Mouse (Mus musculus) thymus, postnatal 10 days (tissue): ENCODE data around the gene B3gat1.

Experiments
- DNase-seq, 2 experiments: peaks; one replicate each; pipeline ENCODE4 v3.0.0; 2021; ENCODE audit warnings: low spot score in 2 of 2

The B3gat1 gene

GRCm38 (mm10) chr9:26733206-26733891 is at the start of gene B3gat1:
Gene B3gat1, plus strand, starts transcription at chr9:26733728.
- no peak for DNase-seq

DNA sequence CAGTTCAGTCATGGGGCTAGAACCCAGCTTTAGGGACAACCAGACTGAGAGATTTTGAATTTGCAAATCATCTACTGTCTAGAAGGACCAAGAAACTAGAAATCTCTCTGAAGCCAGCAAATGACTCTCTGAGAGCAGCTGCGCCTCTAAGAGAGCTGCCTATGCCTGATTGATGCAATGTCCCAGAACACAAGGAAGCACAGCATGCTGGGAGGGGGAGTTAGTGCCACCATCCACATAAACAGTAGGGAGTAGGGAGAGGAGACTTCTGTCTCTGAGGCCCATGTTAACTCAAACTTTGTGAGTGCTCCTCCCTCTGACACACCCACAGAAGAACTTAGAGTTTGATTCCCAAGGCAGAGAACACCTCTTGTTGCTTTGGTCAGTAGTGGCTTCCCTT is 44.4 kb upstream of the B3gat1 start:
- no peak for DNase-seq

DNA sequence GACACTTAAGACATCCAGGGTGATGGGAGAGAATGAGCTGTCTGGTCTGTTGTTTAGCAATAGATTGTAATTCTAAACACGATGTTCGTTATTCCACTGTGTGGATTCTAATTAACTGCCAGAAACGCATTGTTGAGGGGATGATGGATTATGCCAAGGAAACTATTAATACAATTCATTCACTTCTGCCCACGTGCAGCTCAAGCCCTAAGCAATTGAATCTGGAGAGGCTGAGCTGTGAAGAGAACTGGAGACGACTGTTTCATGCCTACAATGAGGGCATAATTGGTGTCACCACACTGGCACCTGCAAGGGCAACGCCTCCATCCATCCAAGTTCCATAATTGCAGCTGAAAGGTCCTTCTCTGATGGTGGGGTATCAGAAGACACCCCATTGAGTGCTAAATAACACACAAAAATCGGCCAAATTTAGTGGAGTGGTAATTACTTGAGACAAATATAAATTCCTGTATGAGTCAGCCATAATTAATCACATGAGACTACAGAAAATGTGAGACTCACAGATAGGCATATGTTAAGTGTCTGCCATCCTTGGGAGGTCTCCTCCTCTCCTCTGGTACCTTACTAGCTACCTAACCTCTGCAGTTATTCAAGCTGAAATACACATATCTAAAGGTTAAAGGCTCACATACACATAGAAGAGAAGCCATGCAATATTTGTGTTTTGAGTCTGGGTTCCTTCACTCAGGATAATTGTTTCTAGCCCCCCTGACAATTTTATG is 43.4 kb upstream of the B3gat1 start:
- DNase-seq = no peak

DNA sequence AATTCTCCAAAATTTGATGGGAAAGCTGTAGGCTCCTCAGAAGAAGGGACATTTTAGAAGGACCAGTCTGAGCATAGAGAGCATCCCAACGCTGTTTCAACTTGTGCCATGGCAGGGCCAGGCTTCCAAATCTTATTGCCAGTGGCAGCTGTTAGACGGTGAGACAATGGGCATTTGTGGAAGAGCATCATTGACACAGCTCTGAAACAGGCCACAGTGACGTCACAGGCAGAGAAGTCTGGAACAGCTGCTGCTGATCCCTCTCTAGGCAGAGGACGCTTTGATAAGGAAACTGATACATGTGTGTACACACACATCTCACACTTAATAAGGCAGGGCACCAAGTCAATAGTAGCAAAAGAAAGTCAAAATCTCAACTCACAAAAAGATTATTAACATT is 40.9 kb upstream of the B3gat1 start:
- no peak for DNase-seq

- DNase-seq = no peak
Observed at GRCm38 (mm10) chr9:26694656-26695055, 38.9 kb upstream of the B3gat1 start.

DNA sequence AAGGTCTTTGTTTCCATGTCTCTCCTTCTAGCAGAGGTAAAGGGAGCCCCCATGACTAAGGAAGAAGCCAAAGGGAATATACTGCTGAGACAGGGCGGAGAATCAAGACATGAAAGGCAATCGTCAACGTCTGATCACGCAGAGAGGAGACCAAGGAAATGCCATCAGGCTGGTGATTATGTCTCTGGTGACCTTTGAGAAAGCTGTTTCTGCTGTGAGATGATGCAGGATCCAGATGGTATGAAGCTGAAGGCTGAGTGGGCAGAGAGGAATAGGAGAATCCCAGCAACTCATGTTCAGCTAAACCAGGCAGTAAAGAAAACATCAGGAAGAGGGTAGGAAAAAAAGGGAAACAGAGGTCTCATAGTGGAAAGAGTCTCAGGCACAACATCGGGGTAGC is 38.4 kb upstream of the B3gat1 start:
- no peak for DNase-seq

DNA sequence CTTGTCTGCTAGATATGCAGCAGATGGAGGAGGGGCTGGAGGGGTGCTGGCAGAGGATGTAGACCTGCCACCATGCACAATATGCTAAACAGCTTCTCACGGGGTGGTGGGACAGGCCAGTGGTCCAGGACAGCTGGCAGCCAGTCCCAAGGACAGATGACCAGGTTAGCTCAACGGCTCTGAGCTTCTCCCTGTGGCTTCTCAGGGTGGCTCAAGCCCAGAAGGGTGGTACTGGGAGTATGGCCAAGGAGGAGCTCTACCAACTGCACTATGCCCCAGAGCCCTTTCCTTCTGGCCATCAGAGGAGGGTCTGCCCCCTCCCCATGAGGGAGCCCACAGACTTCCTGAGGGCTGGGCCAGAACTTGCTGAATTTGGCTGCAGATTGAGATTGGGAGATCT is 35.2 kb upstream of the B3gat1 start:
- no peak for DNase-seq

- no peak for DNase-seq
Observed at GRCm38 (mm10) chr9:26700329-26700728, 33.2 kb upstream of the B3gat1 start.

DNA sequence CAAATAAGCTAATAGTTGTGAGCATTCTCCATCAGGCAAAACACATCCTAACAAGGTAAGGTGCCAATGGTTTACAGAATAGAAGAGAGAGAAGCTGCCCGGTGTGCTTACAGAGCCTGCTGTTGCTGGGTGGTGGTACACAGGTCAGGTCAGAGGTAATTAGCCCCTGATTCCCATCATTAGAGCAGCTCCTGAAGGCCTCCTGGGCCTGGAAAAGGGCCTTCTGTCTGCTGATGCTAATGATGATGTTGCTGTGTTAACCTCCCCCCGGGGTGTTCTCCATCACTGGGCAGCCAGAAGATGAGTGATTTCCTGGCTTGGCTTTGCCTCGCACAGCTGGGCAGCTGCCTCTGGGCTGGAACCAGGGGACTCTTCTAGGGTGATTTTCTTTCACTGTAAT is 15.1 kb upstream of the B3gat1 start:
- no peak for DNase-seq

GRCm38 (mm10) chr9:26721771-26722170 is 11.8 kb upstream of the B3gat1 start:
- DNase-seq = no peak

- DNase-seq = no peak
Observed at GRCm38 (mm10) chr9:26725709-26726108, 7.8 kb upstream of the B3gat1 start.

DNA sequence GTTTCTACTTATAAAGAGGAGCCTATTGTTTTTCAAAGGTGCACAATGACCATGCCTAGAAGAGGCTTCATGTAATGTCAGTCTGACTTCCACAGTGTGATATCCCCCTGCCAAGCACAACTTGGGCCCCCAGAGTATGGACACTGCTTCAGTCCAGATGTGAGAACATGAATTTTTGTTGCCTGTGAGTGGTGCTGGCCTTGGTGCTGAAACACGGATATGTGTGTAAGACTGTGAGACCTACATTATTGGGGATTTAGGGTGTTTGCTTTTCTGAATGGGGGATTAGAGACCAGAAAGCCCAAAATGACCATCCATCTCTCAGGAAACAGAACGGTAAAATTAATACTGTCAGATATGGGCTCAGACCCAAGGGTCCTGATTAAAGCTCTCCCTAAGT is 6.1 kb upstream of the B3gat1 start:
- no peak for DNase-seq

GRCm38 (mm10) chr9:26728556-26728955 is 5.0 kb upstream of the B3gat1 start:
- DNase-seq = no peak

DNA sequence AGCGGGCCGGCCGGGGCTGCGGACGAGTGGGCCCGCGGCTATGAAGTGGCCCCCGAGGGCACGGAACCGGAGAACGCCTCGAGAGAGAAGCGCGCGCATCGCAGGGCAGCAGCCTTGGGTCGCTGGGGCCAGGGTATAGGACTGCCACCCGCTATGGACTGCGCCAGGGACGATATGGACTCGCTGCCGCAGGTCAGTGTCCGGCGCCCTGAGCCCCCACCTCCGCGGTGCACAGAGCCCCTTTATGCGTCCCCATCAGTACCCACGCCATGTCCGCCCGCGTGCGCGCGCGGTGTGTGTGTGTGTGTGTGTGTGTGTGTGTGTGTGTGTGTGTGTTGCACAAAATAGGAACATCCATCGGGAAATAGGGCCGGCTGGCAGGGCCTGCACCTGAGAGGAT is 458 bp downstream of the B3gat1 start:
- DNase-seq = no peak

- no peak for DNase-seq
Observed at GRCm38 (mm10) chr9:26737116-26737515, 3.6 kb downstream of the B3gat1 start.

DNA sequence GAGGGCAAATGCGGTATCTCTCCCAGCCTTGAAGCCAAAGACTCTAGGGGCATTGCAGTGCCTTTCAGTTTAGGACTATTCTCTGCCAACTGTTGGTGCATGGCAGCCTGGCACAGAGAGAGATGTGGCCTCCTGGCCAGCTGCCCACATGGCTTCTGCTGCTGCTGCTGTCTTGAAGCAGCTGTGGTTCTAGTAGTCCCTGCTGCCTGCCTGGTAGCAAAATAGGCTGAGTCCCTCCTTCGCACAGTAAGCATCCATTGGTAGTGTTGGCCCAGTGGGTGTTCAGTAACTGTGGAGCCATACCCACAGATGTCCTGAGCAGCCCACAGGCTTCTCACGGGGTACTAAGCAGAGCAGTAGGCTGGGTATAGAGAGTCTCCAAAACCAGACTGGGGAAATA is 9.3 kb downstream of the B3gat1 start:
- no peak for DNase-seq

GRCm38 (mm10) chr9:26747121-26747520 is 13.6 kb downstream of the B3gat1 start:
- DNase-seq = no peak

DNA sequence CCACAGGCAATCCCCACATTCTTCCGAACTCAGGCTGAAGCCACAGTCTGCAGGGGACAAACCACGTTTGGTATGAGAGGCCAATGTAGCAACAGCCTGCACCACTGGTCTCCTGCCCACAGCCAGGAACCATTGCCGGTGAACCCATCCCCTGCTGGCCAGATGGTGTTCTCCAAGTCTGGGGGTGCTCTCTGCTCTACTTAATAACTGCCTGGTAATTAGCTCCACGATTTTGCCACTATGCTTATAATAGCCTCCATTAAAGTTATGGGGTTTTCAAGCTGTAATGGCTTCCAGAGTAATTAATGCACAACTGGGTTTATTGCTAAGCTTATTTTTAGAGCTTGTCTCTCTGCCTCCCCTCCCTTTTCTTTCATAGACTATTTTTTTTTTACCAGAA is 15.4 kb downstream of the B3gat1 start:
- DNase-seq = no peak

DNA sequence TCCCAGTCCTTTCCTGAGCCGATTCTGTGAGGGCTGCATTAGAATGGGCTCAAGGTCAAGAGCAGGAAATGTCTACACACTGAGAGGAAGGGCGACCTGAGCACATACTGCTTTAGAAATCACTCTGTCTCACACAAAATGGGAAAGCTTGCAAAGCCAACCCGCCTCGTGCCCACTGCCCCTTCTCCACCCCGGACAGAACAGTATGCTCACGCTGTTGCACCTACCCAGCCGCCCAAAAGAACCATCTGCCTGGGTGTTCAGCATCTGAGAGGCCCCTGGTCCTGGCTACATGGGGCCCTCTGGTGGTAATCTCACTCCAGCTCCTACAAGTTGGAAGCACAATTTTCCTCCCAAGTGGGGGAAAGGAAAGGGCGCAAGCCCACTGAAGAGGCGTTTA is 26.6 kb downstream of the B3gat1 start:
- DNase-seq = no peak

DNA sequence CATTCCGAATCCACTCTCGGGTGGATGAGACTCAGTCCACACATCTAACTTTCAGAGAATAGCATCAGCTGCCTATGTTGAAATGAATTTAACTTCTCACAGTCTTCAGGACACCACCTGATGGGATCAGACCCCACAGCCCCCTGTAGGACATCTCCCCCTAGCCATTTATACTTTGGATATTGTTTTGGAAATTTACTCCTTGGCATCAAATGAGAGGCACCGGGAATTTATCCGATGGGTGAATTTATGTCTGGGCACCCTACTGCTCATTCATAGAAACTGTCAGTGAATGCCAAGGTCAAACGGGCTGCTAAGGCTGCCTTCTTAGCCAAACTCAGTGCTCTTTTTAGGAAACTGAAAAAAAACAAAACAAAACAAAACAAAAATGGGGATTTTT is 27.0 kb downstream of the B3gat1 start:
- DNase-seq = no peak

DNA sequence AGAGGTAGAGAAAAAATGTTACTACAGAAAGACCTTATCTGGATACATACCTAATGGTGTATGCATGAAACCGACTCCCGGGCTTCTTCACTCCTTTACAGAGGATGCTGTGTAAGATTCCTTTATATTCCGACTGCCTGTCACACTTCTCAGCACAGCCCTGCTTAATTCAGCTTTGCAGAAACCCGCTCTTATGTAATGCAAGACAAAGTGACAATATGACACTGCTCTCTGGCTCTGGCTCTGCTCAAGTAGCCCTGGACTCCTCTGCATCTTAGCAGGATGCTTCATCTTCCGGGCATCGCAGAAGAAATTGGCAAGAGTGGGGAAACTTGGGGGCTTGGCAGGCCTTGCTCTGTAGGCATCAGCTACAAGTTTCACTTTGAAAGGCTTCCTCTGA is 28.9 kb downstream of the B3gat1 start:
- no peak for DNase-seq

DNA sequence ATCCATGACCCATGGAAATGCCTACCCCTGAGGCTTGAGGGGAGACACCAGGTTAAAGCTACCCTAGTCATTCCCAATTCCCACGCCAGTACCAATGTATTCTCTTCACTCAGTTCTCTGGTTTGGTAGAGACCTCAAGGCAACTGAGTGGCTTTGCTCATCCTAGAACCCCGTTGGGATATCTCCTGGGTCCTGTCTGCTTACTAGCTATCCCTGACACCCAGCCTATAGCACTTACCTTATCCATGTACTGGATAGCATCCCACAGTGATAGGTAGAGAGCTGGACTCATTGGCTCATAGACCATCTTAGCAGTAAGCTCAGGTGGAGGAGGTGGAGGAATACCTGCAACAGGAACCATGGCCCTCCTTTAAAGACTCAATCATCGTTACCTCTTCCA is 34.7 kb downstream of the B3gat1 start:
- DNase-seq = no peak

GRCm38 (mm10) chr9:26775700-26776099 is 42.2 kb downstream of the B3gat1 start:
- DNase-seq = no peak
